Mouse (Mus musculus) monocyte, adult 2 months (primary cell): Measurements from ENCODE around the gene Nol10.

Experiments
- DNase-seq, 2 experiments: peaks; one replicate each; pipeline ENCODE4 v3.0.0; 2022; ENCODE audit warnings: low spot score in 2 of 2, low read depth in 1 of 2

The Nol10 gene

GRCm38 (mm10) chr12:17348048-17349036 is at the start of gene Nol10:
Gene Nol10 (plus strand): TSS chr12:17348458.
- DNase-seq: peak; percentile 58 to 79

- DNase-seq: no peak
Measured at GRCm38 (mm10) chr12:17299902-17300301, 48.4 kb upstream of the Nol10 start.

- no peak for DNase-seq
Measured at GRCm38 (mm10) chr12:17305445-17305844, 42.8 kb upstream of the Nol10 start.

GRCm38 (mm10) chr12:17308246-17308645 is 40.0 kb upstream of the Nol10 start:
- no peak for DNase-seq

- DNase-seq: no peak
Measured at GRCm38 (mm10) chr12:17310852-17311839, 37.1 kb upstream of the Nol10 start.

- no peak for DNase-seq
Measured at GRCm38 (mm10) chr12:17316096-17316495, 32.2 kb upstream of the Nol10 start.

GRCm38 (mm10) chr12:17317970-17318369 is 30.3 kb upstream of the Nol10 start:
- DNase-seq: no peak

- DNase-seq: no peak
Measured at GRCm38 (mm10) chr12:17318453-17318852, 29.8 kb upstream of the Nol10 start.

- DNase-seq: no peak
Measured at GRCm38 (mm10) chr12:17324549-17325470, 23.4 kb upstream of the Nol10 start.

GRCm38 (mm10) chr12:17329259-17329658 is 19.0 kb upstream of the Nol10 start, which contains the start of gene Atp6v1c2:
Gene Atp6v1c2 (minus strand): TSS chr12:17329359.
- DNase-seq: no peak

- DNase-seq: no peak
Measured at GRCm38 (mm10) chr12:17333459-17333858, 14.8 kb upstream of the Nol10 start.

- DNase-seq: no peak
Measured at GRCm38 (mm10) chr12:17338338-17338737, 9.9 kb upstream of the Nol10 start.

GRCm38 (mm10) chr12:17339114-17339905 is 8.9 kb upstream of the Nol10 start:
- DNase-seq: no peak

GRCm38 (mm10) chr12:17347327-17348047 is 771 bp upstream of the Nol10 start:
- no peak for DNase-seq

- DNase-seq: no peak
Measured at GRCm38 (mm10) chr12:17350106-17350505, 1.8 kb downstream of the Nol10 start.

GRCm38 (mm10) chr12:17356853-17357252 is 8.6 kb downstream of the Nol10 start:
- no peak for DNase-seq

- DNase-seq: no peak
Measured at GRCm38 (mm10) chr12:17357795-17358194, 9.5 kb downstream of the Nol10 start.

- no peak for DNase-seq
Measured at GRCm38 (mm10) chr12:17358981-17359380, 10.7 kb downstream of the Nol10 start.

- no peak for DNase-seq
Measured at GRCm38 (mm10) chr12:17360104-17360503, 11.8 kb downstream of the Nol10 start.
